Mouse (Mus musculus) kidney, postnatal 0 days (tissue): ENCODE results near the gene Lactbl1. TPM values are rescaled to one million over a fixed set of nuclear protein-coding genes. Genes with fewer than 3 reads are reported as not detected.

Source experiments
- ATAC-seq: fragments of 200-750 bp; cut with Nextera tagmentation; replicated peaks from 2 replicates; pipeline ENCODE4 v1.8.0; 2017; ENCODE audit warnings: low read depth, moderate number of reproducible peaks, moderate TSS enrichment, moderate library complexity; ENCODE audit not compliant: low FRiP score
- DNase-seq: peaks from one replicate; pipeline ENCODE4 v3.0.0-alpha.2; 2016; ENCODE audit warnings: low spot score
- H3K27ac ChIP-seq: fragments of 300-500 bp; sonication (generic); 2 replicates; pipeline ENCODE4 v1.5.1; 2014; ENCODE audit warnings: mild to moderate bottlenecking
- H3K27me3 ChIP-seq: fragments of 300-500 bp; sonication (generic); 2 replicates; pipeline ENCODE4 v1.6.1; 2014; ENCODE audit warnings: low read length, mixed read lengths; ENCODE audit not compliant: insufficient read depth
- H3K36me3 ChIP-seq: fragments of 300-500 bp; sonication (generic); 2 replicates; pipeline ENCODE4 v1.6.1; 2014; ENCODE audit warnings: low read length, mixed read lengths; ENCODE audit not compliant: insufficient read depth
- H3K4me1 ChIP-seq: fragments of 300-500 bp; sonication (generic); replicated peaks from 2 replicates; pipeline ENCODE4 v1.6.1; 2014; ENCODE audit warnings: antibody characterized with exemption, low read length, mixed read lengths; ENCODE audit not compliant: insufficient read depth
- H3K4me2 ChIP-seq: fragments of 300-500 bp; sonication (generic); 2 replicates; pipeline ENCODE4 v1.6.1; 2014; ENCODE audit warnings: mild to moderate bottlenecking, low read length, moderate library complexity, mixed read lengths
- H3K4me3 ChIP-seq: fragments of 300-500 bp; sonication (generic); replicated peaks from 2 replicates; pipeline ENCODE4 v1.5.1; 2014; ENCODE audit warnings: low read depth, low read length
- H3K9ac ChIP-seq: fragments of 300-500 bp; sonication (generic); 2 replicates; pipeline ENCODE4 v1.6.1; 2014; ENCODE audit warnings: low read depth, low read length
- H3K9me3 ChIP-seq: fragments of 300-500 bp; sonication (generic); replicated peaks from 2 replicates; pipeline ENCODE4 v1.6.1; 2016; ENCODE audit warnings: low read length, inconsistent platforms, mixed read lengths
- CTCF ChIP-seq: IDR thresholded peaks from 2 replicates; pipeline ENCODE4 v1.5.1; 2016; ENCODE audit warnings: antibody characterized with exemption, low read depth, mild to moderate bottlenecking, moderate library complexity
- WGBS: fragments of 180-500 bp; shearing (Covaris S2); extraction: QIAGEN DNeasy Blood & Tissue Kit; methylation state at CpG from one replicate; pipeline ENCODE4 v1.1.7; 2014; 5-methylcytosine and 5-hydroxymethylcytosine counted together
- polyA plus RNA-seq: library from polyadenylated mRNA; unstranded; fragments of >200 nt; fragmentation: Nextera tagmentation; extraction: Ambion mirVana; gene quantifications from 2 replicates; pipeline ENCODE4 v1.2.1, GENCODE M21; 2015

The Lactbl1 gene
- polyA plus RNA-seq, 1 experiment from 2014 or later = not detected

DNA sequence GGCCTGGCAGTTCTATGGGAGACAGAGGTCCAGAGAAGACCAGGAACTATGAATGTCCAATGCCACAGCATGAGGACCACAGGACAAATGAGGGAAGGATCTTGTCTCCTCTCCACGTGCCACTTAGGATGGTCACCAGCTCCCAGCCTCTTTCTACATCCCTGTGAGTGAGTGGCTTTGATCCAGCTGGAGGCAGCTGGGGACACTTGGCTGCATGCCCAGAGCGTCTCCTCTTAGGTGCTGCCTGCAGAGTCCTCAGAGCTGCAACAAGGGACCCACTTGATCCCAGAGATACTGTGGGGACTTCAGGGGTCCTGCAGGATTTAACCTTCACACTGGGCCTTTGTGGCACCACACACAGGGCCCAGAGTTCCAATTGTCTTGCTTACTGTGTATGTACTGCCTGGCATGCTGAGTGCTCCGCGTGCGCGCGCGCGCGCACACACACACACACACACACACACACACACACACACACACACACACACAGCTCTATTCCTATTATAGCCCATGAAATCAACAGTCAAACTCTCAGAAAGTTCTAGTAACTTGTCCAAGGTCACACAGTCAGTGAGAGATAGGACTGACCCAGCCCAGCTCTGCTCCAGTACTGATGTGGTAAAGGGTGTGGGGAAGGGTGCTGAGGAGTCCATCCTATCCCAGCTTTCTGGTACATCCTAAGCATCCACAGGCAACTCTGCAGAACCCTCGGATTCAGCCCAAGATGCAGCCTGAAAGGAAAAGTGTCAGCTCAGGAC lies 9.0 kb downstream of the Lactbl1 start:
- Histone ChIP-seq H3K4me1 (no peaks in the 10 kb centered on the region), H3K4me3 (no peak overlapping the region), H3K27me3 (0 out of 2 replicates have a peak, but pooled peaks cover under 1% of the 10 kb centered on the region), H3K9ac (no peak overlapping the region), H3K27ac (no peak overlapping the region), H3K9me3 (no peaks in the 10 kb centered on the region), H3K36me3 (no peaks in the 10 kb centered on the region), H3K4me2 (no peak overlapping the region)
- DNase-seq (no peak), ATAC-seq (no peak)
- no peak for TF ChIP-seq CTCF
- WGBS = 83% methylated on average over 11 of the region's 11 CpGs

- no peak overlapping the region for H3K9ac ChIP-seq
- no peak overlapping the region for H3K4me3 ChIP-seq
- TF ChIP-seq CTCF = peak; percentile 46
- H3K4me1 ChIP-seq = no peaks in the 10 kb centered on the region
- H3K4me2 ChIP-seq = no peak overlapping the region
- ATAC-seq = no peak
- H3K36me3 ChIP-seq = no peaks in the 10 kb centered on the region
- H3K27ac ChIP-seq = no peak overlapping the region
- H3K9me3 ChIP-seq = no peaks in the 10 kb centered on the region
- DNase-seq = no peak
- H3K27me3 ChIP-seq = peaks cover 22% of the 10 kb centered on the region
Measured at GRCm38 (mm10) chr4:136635995-136636394, 13.6 kb downstream of the Lactbl1 start.

GRCm38 (mm10) chr4:136636511-136636910 lies 14.1 kb downstream of the Lactbl1 start:
- ATAC-seq = no peak

GRCm38 (mm10) chr4:136636983-136637562 lies 14.7 kb downstream of the Lactbl1 start:
- TF ChIP-seq CTCF = no peak
- no peaks in the 10 kb centered on the region for H3K36me3 ChIP-seq
- no peak overlapping the region for H3K27ac ChIP-seq
- DNase-seq = no peak
- peak overlapping the region; percentile 50 for H3K4me3 ChIP-seq
- H3K9me3 ChIP-seq = no peaks in the 10 kb centered on the region
- no peaks in the 10 kb centered on the region for H3K4me1 ChIP-seq
- 16% methylated on average over 37 of the region's 37 CpGs for WGBS
- ATAC-seq = no peak; the same call in 1 of the 2 replicates
- peak overlapping the region; percentile 46 for H3K9ac ChIP-seq
- peaks cover 22% of the 10 kb centered on the region for H3K27me3 ChIP-seq
- peak overlapping the region; percentile 92 for H3K4me2 ChIP-seq

More at GRCm38 (mm10) chr4:136636511-136636910, 14.1 kb downstream of the Lactbl1 start:
- Histone ChIP-seq H3K4me1 (no peaks in the 10 kb centered on the region), H3K4me3 (no peak overlapping the region), H3K9me3 (no peaks in the 10 kb centered on the region), H3K9ac (0 out of 2 replicates have a peak overlapping the region, but pooled peaks have one; percentile 46), H3K27me3 (peaks cover 22% of the 10 kb centered on the region), H3K27ac (no peak overlapping the region), H3K36me3 (no peaks in the 10 kb centered on the region), H3K4me2 (no peak overlapping the region)
- no peak for TF ChIP-seq CTCF
- 69% methylated on average over 5 of the region's 5 CpGs for WGBS
- no peak for DNase-seq

DNA sequence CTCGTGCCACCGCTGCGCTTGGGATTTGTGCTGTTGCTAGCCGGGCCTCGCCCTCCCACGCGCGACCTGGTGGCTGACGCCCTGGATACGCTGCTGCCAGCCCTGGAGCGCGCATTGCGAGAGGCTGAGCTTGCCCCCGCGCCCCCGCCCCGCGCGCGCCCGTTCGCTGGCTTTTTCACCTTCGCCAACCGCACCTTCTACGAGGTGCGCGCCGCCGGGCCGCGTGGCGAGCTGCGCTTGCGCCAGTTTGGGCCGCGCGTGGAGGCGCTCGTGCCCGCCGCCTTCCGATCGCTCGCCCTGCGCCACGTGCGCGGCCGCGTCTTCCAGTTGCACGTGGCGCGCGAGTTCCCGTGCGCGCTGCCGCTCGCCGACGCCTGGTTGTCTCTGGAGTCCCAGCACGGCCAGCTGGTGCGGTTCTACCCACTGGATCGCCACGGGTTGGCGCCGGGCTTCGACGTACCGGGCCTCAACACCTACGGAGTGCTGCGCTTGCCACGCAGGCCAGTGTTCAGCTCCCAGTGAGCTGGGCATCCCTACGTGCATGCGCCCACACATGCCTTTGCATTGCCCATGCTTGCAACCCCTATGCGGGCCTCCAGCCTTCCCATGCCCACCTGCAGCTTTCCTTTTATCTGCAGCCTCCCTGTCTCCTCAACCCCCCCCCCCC lies 15.3 kb downstream of the Lactbl1 start:
- ATAC-seq (peak; percentile 35), DNase-seq (peak; percentile 54)
- 2% methylated on average over 75 of the region's 76 CpGs for WGBS
- peak overlapping the region; percentile 50 for H3K4me3 ChIP-seq
- peaks cover 22% of the 10 kb centered on the region for H3K27me3 ChIP-seq
- H3K27ac ChIP-seq = no peak overlapping the region
- peak overlapping the region; percentile 46 for H3K9ac ChIP-seq
- no peaks in the 10 kb centered on the region for H3K4me1 ChIP-seq
- no peaks in the 10 kb centered on the region for H3K9me3 ChIP-seq
- no peaks in the 10 kb centered on the region for H3K36me3 ChIP-seq
- no peak for TF ChIP-seq CTCF
- H3K4me2 ChIP-seq = peak overlapping the region; percentile 92

DNA sequence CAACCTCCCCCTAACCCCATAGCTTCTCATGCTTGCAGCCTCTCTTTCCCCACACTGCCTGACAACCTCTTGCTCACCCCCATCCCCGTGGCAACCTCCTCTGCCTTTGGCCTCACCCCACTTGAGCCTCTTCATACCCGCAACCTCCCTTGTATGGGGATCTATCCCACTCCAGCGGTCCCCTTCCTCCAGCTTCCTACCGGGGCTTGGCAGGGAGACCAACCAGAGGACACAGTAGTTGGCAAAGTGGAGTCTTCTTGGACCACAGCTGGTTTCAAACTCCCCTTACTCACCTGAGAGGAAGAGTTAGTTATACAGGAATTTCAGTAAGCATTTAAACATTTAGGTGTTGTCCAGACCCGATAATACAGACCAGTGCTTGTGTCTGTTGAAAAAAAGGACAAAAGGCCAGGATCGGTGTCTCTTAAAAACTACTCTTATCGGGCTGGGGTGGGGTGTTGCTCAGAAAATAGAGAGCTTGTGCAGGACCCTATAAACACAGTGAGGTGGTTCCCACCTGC lies 15.9 kb downstream of the Lactbl1 start:
- DNase-seq (no peak), ATAC-seq (no peak)
- H3K4me2 ChIP-seq = peak overlapping the region; percentile 92
- TF ChIP-seq CTCF = no peak
- 0 out of 2 replicates have a peak overlapping the region, but pooled peaks have one; percentile 50 for H3K4me3 ChIP-seq
- H3K27me3 ChIP-seq = peaks cover 22% of the 10 kb centered on the region
- WGBS = 47% methylated on average over 7 of the region's 7 CpGs
- no peaks in the 10 kb centered on the region for H3K9me3 ChIP-seq
- H3K9ac ChIP-seq = no peak overlapping the region
- H3K27ac ChIP-seq = no peak overlapping the region
- no peaks in the 10 kb centered on the region for H3K36me3 ChIP-seq
- H3K4me1 ChIP-seq = no peaks in the 10 kb centered on the region
